Mouse (Mus musculus) ES-E14 (cell line): ENCODE results near the gene Sox9. TPM values are rescaled to one million over a fixed set of nuclear protein-coding genes. Genes with fewer than 3 reads are reported as not detected.

Source experiments
- DNase-seq: peaks from one replicate; pipeline ENCODE4 v3.0.0-alpha.2; 2013; ENCODE audit warnings: low read depth, low spot score
- H3K27ac ChIP-seq: 2 replicates; pipeline ENCODE4 v1.5.1; 2012; ENCODE audit warnings: low read depth, mild to moderate bottlenecking, low read length, moderate library complexity, mixed read lengths; ENCODE audit not compliant: poor library complexity, insufficient read depth, severe bottlenecking
- H3K36me3 ChIP-seq: 2 replicates; pipeline ENCODE4 v1.6.1; 2012; ENCODE audit warnings: mild to moderate bottlenecking, low read length, moderate library complexity, mixed read lengths; ENCODE audit not compliant: control insufficient read depth, poor library complexity, insufficient read depth, severe bottlenecking
- H3K4me1 ChIP-seq, 2 experiments: fragments of 150-350 bp in 1 of 2; sonication (generic) in 1 of 2; 2 replicates each; pipeline ENCODE4 v1.6.1; 2012; ENCODE audit warnings: low read length in 2 of 2, mild to moderate bottlenecking in 1 of 2, mixed read lengths in 1 of 2; ENCODE audit not compliant: control insufficient read depth in 2 of 2, insufficient read depth in 2 of 2, poor library complexity in 1 of 2
- H3K4me3 ChIP-seq, 2 experiments: fragments of 150-350 bp in 1 of 2; sonication (generic) in 1 of 2; 2 replicates each; pipeline ENCODE4 v1.5.1; 2012; ENCODE audit warnings: low read length in 2 of 2, low read depth in 1 of 2, mild to moderate bottlenecking in 1 of 2, mixed read lengths in 1 of 2; ENCODE audit not compliant: insufficient read depth in 1 of 2, poor library complexity in 1 of 2, severe bottlenecking in 1 of 2
- H3K9ac ChIP-seq: 2 replicates; pipeline ENCODE4 v1.6.1; 2012; ENCODE audit warnings: low read depth, mild to moderate bottlenecking, low read length, mixed read lengths; ENCODE audit not compliant: poor library complexity, insufficient read depth, severe bottlenecking
- H3K9me3 ChIP-seq: fragments of 150-350 bp; sonication (generic); 2 replicates; pipeline ENCODE4 v1.6.1; 2012; ENCODE audit warnings: low read depth, mild to moderate bottlenecking, low read length; ENCODE audit not compliant: control insufficient read depth, insufficient read depth
- CHD2 ChIP-seq: IDR thresholded peaks from 2 replicates; pipeline ENCODE4 v1.6.1; 2014; ENCODE audit warnings: mild to moderate bottlenecking, low read depth, low read length, inconsistent platforms
- HCFC1 ChIP-seq: IDR thresholded peaks from 2 replicates; pipeline ENCODE4 v1.6.1; 2012; ENCODE audit warnings: low read length, inconsistent platforms, borderline replicate concordance; ENCODE audit not compliant: insufficient read depth
- MAFK ChIP-seq: IDR thresholded peaks from 2 replicates; pipeline ENCODE4 v1.6.1; 2014; ENCODE audit warnings: mild to moderate bottlenecking, low read depth, low read length, inconsistent platforms; ENCODE audit not compliant: insufficient read depth
- ZC3H11A ChIP-seq: IDR thresholded peaks from 2 replicates; pipeline ENCODE4 v1.6.1; 2012; ENCODE audit warnings: low read depth, mild to moderate bottlenecking, inconsistent platforms, low read length, borderline replicate concordance
- ZNF384 ChIP-seq: IDR thresholded peaks from 2 replicates; pipeline ENCODE4 v1.6.1; 2012; ENCODE audit warnings: low read depth, low read length, inconsistent platforms
- in situ Hi-C, 2 experiments: fragments of 600-800 bp; cut with MboI; formaldehyde crosslinking; loops; one replicate each; pipeline ENCODE4 v1.15.1; 2025; ENCODE audit warnings: low sequenced_read_pairs in 2 of 2, inconsistent platforms in 1 of 2; ENCODE audit not compliant: unreplicated experiment in 2 of 2
- total RNA-seq: library from RNA; depleted of rRNA; stranded (reverse); fragments of 300-350 nt; gene quantifications from 2 replicates; pipeline ENCODE4 v1.2.3, GENCODE M21; 2012

Gene Sox9
- total RNA-seq, 1 experiment: 0.27 TPM

DNA sequence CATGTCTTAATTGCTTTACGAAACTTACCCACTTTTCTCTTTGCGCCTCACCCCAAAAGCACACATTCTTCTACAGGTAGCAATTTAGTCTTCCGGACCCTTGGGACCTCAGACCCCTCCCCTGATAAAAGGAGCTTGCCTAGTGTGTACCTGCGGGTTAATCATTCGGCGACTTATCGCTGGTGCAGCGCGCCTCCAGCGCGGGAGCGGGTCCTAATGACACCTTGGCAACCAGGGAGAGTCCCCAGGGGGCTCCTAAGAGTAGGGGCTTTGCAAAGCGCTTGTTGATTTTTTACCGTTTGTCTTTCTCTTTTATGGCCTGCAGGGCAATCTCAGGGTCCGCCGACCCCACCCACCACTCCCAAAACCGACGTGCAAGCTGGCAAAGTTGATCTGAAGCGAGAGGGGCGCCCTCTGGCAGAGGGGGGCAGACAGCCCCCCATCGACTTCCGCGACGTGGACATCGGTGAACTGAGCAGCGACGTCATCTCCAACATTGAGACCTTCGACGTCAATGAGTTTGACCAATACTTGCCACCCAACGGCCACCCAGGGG, 2.4 kb downstream of the Sox9 start:
- H3K4me3 ChIP-seq: peak overlapping the region; percentile 51 to 56; a peak in 2 of 4 replicates
- TF ChIP-seq ZNF384 (no peak), CHD2 (no peak), HCFC1 (no peak)
- H3K4me1 ChIP-seq: peaks cover 0 to 8% of the 10 kb centered on the region in 2 experiments; a peak in 1 of 4 replicates
- in situ Hi-C loops: loop anchor here (25.0 kb wide), 1 partner anchor 378 kb away; no protein-coding TSS in a partner anchor
- no peaks in the 10 kb centered on the region for H3K36me3 ChIP-seq
- H3K27ac ChIP-seq: no peak overlapping the region
- no peaks in the 10 kb centered on the region for H3K9me3 ChIP-seq
- no peak for DNase-seq
- no peak overlapping the region for H3K9ac ChIP-seq

DNA sequence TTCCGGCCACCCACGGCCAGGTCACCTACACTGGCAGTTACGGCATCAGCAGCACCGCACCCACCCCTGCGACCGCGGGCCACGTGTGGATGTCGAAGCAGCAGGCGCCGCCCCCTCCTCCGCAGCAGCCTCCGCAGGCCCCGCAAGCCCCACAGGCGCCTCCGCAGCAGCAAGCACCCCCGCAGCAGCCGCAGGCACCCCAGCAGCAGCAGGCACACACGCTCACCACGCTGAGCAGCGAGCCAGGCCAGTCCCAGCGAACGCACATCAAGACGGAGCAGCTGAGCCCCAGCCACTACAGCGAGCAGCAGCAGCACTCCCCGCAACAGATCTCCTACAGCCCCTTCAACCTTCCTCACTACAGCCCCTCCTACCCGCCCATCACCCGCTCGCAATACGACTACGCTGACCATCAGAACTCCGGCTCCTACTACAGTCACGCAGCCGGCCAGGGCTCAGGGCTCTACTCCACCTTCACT, 2.9 kb downstream of the Sox9 start:
- Histone ChIP-seq H3K36me3 (no peaks in the 10 kb centered on the region), H3K27ac (no peak overlapping the region), H3K9me3 (no peaks in the 10 kb centered on the region), H3K4me3 (peak overlapping the region; percentile 51 to 56; a peak in 3 of 4 replicates), H3K9ac (no peak overlapping the region), H3K4me1 (peaks cover 0 to 8% of the 10 kb centered on the region in 2 experiments; a peak in 1 of 4 replicates)
- DNase-seq: no peak
- TF ChIP-seq HCFC1: no peak
- no peak for TF ChIP-seq MAFK
- TF ChIP-seq ZNF384: no peak
- no peak for TF ChIP-seq CHD2
- TF ChIP-seq ZC3H11A: no peak
- in situ Hi-C loops: loop anchor here (25.0 kb wide), 1 partner anchor 377 kb away; no protein-coding TSS in a partner anchor

DNA sequence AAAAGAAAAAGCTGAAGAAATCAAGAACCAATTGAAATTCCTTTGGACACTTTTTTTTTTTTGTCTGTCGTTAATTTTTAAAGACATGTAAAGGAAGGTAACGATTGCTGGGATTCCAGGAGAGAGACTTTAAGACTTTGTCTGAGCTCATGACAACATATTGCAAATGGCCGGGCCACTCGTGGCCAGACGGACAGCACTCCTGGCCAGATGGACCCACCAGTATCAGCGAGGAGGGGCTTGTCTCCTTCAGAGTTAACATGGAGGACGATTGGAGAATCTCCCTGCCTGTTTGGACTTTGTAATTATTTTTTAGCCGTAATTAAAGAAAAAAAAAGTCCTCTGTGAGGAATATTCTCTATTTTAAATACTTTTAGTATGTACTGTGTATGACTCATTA, 3.6 kb downstream of the Sox9 start:
- Histone ChIP-seq H3K9ac (no peak overlapping the region), H3K36me3 (no peaks in the 10 kb centered on the region), H3K4me1 (peaks cover 0 to 8% of the 10 kb centered on the region in 2 experiments; a peak in 1 of 4 replicates), H3K9me3 (no peaks in the 10 kb centered on the region), H3K4me3 (no peak overlapping the region; a peak in 1 of 4 replicates), H3K27ac (no peak overlapping the region)
- TF ChIP-seq CHD2 (no peak), ZC3H11A (no peak), MAFK (no peak), ZNF384 (no peak), HCFC1 (no peak)
- DNase-seq: no peak
- in situ Hi-C loops: loop anchor here (25.0 kb wide), 1 partner anchor 377 kb away; no protein-coding TSS in a partner anchor

DNA sequence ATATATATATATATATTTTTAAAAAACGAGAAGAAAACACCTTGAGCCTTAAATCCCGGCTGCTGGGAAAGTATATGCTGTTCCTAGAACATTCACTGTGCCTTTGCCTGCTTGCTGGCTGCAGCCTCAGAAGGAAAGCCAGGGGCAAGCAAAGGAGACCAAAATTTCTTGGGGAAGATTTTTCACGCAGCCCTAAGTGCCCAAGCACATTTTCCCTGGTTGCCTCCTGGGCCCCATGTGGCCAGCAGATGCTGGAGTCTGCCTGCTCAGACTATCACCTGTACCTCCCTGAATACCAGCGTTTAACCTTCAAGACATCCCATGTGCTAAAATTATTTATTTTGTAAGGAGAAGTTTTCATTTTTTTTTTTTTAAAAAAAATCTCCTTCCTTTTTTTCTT, 4.4 kb downstream of the Sox9 start:
- peaks cover 0 to 8% of the 10 kb centered on the region in 2 experiments; a peak in 1 of 4 replicates for H3K4me1 ChIP-seq
- in situ Hi-C loops: loop anchor here (25.0 kb wide), 1 partner anchor 376 kb away; no protein-coding TSS in a partner anchor
- no peak for DNase-seq
- H3K9me3 ChIP-seq: no peaks in the 10 kb centered on the region
- no peak for TF ChIP-seq ZC3H11A
- TF ChIP-seq CHD2: no peak
- no peak for TF ChIP-seq HCFC1
- no peak for TF ChIP-seq MAFK
- H3K9ac ChIP-seq: no peak overlapping the region
- H3K27ac ChIP-seq: no peak overlapping the region
- no peak overlapping the region for H3K4me3 ChIP-seq
- no peaks in the 10 kb centered on the region for H3K36me3 ChIP-seq
